Mouse (Mus musculus): ENCODE data around the gene Nphp3.

DNA sequence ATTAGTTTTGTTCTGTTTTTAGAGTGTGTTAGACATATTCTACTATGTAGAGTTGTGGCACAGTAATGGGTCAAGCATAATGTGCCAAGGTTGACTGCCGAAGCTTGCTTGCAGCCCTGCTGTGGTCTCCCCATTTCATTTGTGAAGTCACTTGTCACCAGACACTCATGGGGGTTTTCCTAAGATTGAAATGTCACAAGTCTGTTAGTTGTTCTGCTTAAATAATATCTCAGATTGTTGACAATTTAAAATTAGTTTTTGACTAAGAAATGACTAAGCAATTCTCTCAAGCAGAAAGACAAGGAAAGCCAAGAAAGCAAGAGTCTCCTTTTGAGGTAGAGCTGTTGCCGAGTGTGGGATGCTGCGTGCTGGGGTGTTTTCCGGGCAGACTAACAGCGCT, 90.6 kb downstream of the Nphp3 start:
- TF ChIP-seq ZKSCAN1 (IDR thresholded peaks at IDR 0.05; ENCODE audit: low read depth, low read length) (no peak), TCF12 (IDR thresholded peaks at IDR 0.05; ENCODE audit: low read depth, low read length) (no peak), CTCF (IDR thresholded peaks at IDR 0.05 in 2 of 3, conservative IDR thresholded peaks at IDR 0.05 in 1 of 3; ENCODE audit: control insufficient read depth in 1 of 3, insufficient read depth in 1 of 3, low read depth in 2 of 3, low read length in 3 of 3, poor library complexity in 1 of 3, severe bottlenecking in 1 of 3) (no peak), ZMIZ1 (IDR thresholded peaks at IDR 0.05; ENCODE audit: low read depth, low read length) (no peak), POLR2A (IDR thresholded peaks at IDR 0.05; ENCODE audit: control insufficient read depth in 1 of 2, insufficient read depth in 1 of 2, low read depth in 1 of 2, low read length in 2 of 2, poor library complexity in 1 of 2) (no peak), TAL1 (IDR thresholded peaks at IDR 0.05; ENCODE audit: low read length) (no peak), MYB (IDR thresholded peaks at IDR 0.05; ENCODE audit: low read depth, low read length) (no peak), USF1 (IDR thresholded peaks at IDR 0.05; ENCODE audit: low read depth, low read length) (no peak), E2F4 (IDR thresholded peaks at IDR 0.05; ENCODE audit: borderline replicate concordance, low read depth, low read length) (no peak), TBP (IDR thresholded peaks at IDR 0.05; ENCODE audit: low read depth, low read length) (no peak)
